Mouse (Mus musculus): ENCODE measurements around the gene Lhx2. TPM values are rescaled to one million over a fixed set of nuclear protein-coding genes. Genes with fewer than 3 reads are reported as not detected.

Lhx2 gene
- total RNA-seq, 2 experiments from 2014 or later = 104 to 105 TPM

DNA sequence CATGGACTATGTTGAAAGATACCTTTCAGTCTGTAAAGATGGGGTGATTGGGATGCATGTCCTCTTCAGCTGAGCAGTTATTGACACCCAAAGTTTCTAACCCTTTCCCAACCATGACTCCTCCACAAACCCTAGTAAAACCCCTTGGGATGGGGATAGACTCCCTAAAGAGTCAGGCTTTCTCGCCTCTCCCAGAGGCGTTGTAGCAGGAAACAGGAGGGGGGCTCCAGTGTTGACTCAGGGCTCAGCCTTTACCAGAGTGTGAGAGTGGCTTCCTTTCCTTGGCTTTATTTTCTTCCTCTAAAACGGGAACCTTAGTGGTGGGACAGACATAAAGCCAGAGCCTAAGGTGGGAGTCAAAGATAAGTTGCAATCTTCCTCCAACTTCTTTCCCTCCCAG, 19.5 kb downstream of the Lhx2 start:
- DNase-seq (ENCODE audit: low spot score in 2 of 2) = no peak

DNA sequence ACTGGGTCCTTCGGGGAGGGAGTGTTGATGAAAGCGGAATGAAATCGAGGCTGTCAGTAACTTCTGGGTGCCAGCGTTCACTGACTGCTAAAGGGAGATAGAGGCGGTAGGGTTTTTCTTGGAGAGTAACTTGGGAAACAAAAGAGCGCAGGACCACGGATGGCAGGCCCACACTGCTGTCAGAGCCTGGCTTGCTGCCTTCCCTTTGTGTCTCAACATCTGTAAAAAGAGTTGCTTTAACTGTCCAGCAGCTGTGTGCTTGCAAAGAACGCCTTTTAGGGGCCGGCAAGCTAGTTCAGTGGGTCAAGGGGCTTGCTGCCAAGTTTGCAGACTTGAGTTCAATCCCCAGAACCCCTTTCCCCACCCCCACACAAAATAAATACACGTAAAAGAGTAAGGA, 20.1 kb downstream of the Lhx2 start:
- DNase-seq (ENCODE audit: low spot score in 2 of 2) = peak in 1 of 2 experiments; percentile 37

- peak; percentile 46 to 64 for DNase-seq (ENCODE audit: low spot score in 2 of 2)
Observed at GRCm38 (mm10) chr2:38359811-38360210, 20.7 kb downstream of the Lhx2 start.

GRCm38 (mm10) chr2:38366222-38366621, 27.1 kb downstream of the Lhx2 start:
- peak in 1 of 2 experiments; percentile 49 for DNase-seq (ENCODE audit: low spot score in 2 of 2)

DNA sequence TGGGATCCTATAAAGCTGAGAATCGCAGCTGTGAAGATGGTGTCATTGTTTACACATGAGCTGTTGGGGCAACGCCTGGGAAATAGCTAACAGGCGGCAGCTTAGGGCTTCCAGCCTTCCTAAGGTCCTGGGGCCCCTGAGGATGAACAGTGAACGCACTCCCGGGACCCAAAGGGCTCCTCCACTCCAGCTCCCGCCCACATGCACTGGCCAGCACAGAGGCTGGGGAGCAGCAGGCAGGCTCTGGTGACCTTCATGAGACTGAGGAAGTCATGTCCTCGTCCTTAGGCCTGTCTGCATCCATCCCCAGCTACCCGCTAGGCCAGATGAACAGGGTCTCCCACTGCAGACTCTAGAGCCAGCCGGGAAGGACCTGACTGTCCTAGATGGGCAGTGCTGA, 27.9 kb downstream of the Lhx2 start:
- peak in 1 of 2 experiments; percentile 22 for DNase-seq (ENCODE audit: low spot score in 2 of 2)

- no peak for DNase-seq (ENCODE audit: low spot score in 2 of 2)
Observed at GRCm38 (mm10) chr2:38367852-38368251, 28.8 kb downstream of the Lhx2 start.

DNA sequence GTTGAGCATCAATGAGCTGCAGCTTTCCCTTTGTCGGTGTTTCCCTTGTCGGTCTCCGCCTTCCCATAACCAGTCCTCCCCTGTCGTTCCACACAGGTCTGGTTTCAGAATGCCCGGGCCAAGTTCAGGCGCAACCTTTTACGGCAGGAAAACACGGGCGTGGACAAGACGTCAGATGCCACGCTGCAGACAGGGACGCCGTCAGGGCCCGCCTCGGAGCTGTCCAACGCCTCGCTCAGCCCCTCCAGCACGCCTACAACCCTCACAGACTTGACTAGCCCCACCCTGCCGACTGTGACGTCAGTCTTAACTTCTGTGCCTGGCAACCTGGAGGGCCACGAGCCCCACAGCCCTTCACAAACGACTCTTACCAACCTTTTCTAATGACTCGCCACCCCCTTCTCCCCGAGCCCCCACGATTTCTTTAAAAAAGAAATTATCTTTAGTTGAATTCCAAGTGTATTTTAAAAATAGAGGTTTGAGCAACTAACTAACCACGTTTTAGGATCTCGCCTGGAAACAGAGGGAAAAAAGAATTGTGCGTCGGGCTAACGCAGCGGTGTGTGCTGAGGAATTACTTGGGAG, 29.8 kb downstream of the Lhx2 start:
- peak; percentile 36 to 43 for DNase-seq (ENCODE audit: low spot score in 2 of 2)

DNA sequence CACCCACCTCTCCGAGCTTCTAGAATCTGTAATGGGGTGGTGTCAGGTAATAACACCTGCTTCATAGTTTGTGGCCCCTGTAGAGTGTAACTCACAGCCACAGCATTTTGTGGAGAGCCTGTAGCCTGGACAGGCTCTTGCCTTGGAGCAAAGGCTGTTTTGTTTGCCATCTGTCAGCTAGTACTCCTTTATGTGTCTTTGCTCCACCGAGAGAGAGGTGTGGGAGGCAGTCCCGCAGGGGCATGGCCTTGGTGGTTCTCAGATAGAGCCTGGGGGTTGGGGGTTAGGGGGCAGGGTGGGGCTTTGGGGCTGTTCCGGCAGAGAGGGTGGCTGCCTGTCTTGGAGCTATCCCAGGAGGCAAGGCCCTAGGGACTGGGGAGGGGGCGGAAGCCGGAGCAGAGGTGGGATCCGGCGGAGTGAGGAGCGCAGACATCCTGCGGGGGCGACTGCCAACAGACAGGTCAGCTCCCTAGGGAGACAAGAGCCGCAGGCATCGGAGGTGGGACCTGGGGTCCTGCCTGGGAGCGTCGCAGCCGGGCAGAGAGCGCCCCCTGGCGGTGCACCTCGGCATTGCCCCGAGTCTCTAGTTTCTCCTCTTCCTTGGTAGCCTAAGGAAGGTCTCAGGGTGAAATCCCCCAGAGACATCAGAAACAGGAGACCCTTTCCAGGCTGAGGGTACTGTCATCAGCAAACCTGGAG, 36.7 kb downstream of the Lhx2 start:
- DNase-seq (ENCODE audit: low spot score in 2 of 2) = peak; percentile 73 to 77

DNA sequence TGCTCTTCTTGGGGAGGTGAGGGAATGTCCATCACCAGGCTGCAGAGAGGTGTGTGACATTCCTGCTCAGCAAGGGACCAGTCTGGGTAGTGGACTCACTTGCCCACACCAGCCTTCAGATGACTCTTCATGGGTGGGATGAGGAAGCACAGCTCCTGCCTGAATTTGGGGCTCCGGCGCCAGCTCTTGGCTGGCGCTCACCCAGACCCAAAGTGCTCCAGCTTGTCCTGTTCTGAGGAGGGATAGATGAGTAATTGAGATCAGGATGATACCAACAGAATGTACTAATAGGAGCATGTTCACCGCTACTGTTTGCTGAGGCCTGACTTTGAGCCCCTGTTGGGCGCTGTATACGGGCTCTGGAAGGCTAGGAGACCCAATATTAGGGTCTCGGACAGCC, 38.2 kb downstream of the Lhx2 start:
- no peak for DNase-seq (ENCODE audit: low spot score in 2 of 2)

DNA sequence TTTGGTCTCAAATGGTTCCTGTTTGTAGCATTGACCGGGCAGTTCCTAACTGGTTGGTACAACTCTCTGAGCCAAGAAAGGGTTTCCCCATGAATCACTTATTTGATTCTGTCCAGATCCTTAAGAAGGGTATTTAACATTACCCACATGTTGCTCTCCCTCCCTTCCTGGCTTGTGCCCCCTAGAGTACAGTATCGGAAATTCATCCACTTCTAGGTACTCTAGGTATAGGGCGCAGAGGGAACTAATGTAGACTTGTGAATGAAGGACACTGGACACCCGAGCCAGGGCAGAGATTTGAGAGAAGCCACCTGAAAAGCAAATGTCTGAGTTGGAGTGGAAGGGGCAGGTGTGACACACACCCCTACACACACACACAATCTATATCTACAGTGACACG, 39.3 kb downstream of the Lhx2 start:
- no peak for DNase-seq (ENCODE audit: low spot score in 2 of 2)

DNA sequence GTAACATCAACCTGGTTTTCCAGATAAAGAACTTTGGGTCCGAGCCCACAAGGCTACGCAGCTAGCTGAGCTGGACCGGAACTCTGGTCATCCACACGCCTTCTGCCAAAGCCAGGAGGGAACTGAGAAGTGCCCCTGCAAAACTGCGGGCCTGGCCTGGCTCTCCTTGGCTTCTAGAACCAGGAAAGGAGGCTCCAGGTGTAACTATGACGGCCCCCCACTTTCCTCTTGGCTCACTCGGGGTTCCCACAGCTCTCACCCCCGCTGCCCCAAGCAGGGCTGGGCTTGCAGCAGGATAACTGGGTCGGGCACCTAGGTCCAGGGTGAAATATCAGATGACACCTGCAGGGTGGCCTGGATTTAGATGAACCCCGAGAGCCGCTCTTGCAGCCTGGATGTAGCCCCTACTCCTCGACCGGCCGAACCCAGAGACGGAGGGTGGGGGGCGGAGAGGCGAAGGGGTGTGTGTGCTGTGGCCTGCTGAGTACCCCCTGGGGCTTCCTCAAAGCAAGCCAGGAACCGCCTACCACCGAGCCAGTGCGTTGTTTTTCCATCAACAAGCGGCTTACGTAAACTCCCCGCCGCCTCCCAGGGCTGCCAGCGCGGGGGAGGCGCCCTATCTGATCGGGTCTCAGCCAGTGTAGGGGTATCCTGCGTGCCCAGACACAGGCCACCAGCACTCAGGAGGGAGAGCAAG, 39.9 kb downstream of the Lhx2 start:
- no peak for DNase-seq (ENCODE audit: low spot score in 2 of 2)

DNA sequence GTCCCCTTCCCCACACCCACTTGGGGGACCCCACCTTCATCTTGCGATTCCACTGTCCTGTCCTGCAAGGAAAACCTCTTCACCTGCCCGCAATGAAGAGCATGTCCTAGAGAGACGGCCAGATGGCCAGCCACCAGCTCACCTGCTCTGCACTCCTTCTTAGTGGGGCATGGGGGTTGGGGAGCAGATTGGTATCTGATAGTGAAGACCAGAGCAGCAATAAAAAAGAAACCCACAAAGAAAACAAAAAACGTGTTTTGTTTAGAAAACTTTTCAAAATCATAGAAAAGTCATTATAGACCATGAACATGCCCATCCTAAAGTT, 40.4 kb downstream of the Lhx2 start:
- no peak for DNase-seq (ENCODE audit: low spot score in 2 of 2)

- no peak for DNase-seq (ENCODE audit: low spot score in 2 of 2)
Observed at GRCm38 (mm10) chr2:38380136-38381083, 41.3 kb downstream of the Lhx2 start.

- DNase-seq (ENCODE audit: low spot score in 2 of 2) = no peak
Observed at GRCm38 (mm10) chr2:38387568-38388262, 48.6 kb downstream of the Lhx2 start.

GRCm38 (mm10) chr2:38394977-38395868, 56.1 kb downstream of the Lhx2 start:
- DNase-seq (ENCODE audit: low spot score in 2 of 2) = peak in 1 of 2 experiments; percentile 45

DNA sequence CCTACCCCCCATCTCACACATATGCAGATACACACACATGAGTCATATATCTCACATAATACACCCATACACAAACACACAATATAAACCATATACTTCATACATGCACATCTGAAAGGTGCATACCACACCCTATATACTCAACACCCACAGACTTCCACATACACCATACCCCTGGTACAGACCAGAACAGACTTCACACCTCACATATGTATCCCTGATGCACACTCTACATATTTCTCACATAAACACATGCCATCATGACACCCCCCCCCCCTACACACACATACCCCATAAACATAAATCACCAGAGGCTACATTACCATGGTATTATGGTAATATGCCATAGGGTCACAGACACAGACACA, 56.8 kb downstream of the Lhx2 start:
- DNase-seq (ENCODE audit: low spot score in 2 of 2) = no peak

DNA sequence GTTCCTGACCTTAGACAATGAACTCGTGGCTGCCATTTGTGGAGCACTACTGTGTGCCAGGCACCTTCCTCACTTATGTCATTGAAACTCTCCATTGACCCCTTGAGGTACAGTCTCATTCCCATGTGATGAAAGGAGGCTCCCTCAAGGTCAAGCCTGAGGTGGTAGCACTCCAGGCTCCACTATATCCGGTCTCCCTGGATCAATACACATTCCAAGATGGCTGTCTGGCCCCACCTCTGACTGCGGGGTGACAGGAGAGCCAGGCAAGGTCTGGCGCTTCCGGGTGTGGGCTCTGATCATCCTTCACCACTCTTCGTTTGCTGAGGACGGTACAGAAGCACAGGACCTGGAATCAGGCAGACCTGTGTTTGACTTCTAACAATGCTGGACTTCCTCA, 58.2 kb downstream of the Lhx2 start:
- DNase-seq (ENCODE audit: low spot score in 2 of 2) = no peak

DNA sequence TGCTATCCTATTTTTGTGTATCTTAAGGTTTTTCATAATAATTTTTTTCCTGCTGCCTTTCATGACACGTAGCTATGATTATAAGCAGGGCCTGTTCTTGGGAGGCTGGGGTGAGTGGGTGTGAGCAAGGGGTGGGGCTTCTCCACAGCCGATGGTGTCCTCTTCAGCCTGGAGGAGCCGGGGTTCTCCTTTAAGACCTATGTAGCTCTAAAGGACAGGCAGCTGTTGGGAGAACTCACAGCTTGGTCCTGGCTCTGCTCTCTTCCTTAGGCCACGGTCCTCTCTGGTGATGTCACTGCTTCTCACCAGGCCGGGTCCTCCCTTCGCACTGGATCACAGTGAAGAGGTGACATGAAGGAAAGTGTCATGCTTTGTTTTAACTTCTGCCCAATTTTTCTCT, 58.8 kb downstream of the Lhx2 start:
- no peak for DNase-seq (ENCODE audit: low spot score in 2 of 2)

- DNase-seq (ENCODE audit: low spot score in 2 of 2) = no peak
Observed at GRCm38 (mm10) chr2:38402611-38403010, 63.5 kb downstream of the Lhx2 start.

DNA sequence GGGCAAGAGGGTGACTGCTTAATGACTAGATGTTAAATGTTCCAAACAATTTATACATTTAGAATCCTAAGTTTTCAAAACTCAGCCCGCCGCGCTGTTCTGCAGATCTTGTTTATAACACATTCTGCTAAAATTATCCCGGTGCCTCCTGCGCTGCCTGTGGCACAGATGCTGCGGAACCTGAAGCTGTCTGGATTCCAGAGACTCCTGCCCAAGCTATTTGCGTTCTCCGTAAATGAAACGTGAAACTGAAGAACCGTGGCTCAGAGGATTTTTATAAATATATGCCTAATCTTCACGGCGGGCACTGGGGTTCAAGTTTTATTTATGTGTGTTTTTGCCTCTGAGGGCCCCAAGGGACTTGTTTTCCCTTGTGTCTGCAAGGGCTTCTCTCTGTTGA, 64.2 kb downstream of the Lhx2 start:
- peak in 1 of 2 experiments; percentile 52 for DNase-seq (ENCODE audit: low spot score in 2 of 2)
